Mouse (Mus musculus) lung, embryonic 15.5 days (tissue): ENCODE data around the gene Olfr923. TPM values are rescaled to one million over a fixed set of nuclear protein-coding genes. Genes with fewer than 3 reads are reported as not detected.
"Not testable (repeated sequence)": the region's sequence is repeated elsewhere in the genome, so short reads cannot be mapped to it uniquely, and the experiment has no call there.

ENCODE experiments used
- ATAC-seq: fragments of 200-750 bp; cut with Nextera tagmentation; 2 replicates; pipeline ENCODE4 v1.8.0; 2017; ENCODE audit warnings: moderate number of reproducible peaks, borderline replicate concordance; ENCODE audit not compliant: low FRiP score, low TSS enrichment; ENCODE audit errors: extremely low read depth
- H3K27ac ChIP-seq: fragments of 300-500 bp; sonication (generic); 2 replicates; pipeline ENCODE4 v1.5.1; 2015; ENCODE audit warnings: moderate library complexity, mild to moderate bottlenecking, inconsistent platforms
- H3K27me3 ChIP-seq: fragments of 300-500 bp; sonication (generic); 2 replicates; pipeline ENCODE4 v1.6.1; 2015; ENCODE audit warnings: inconsistent platforms
- H3K36me3 ChIP-seq: fragments of 300-500 bp; sonication (generic); 2 replicates; pipeline ENCODE4 v1.6.1; 2015; ENCODE audit warnings: inconsistent platforms
- H3K4me1 ChIP-seq: fragments of 300-500 bp; sonication (generic); 2 replicates; pipeline ENCODE4 v1.6.1; 2015; ENCODE audit warnings: inconsistent platforms
- H3K4me2 ChIP-seq: fragments of 300-500 bp; sonication (generic); 2 replicates; pipeline ENCODE4 v1.6.1; 2015; ENCODE audit warnings: inconsistent platforms, mild to moderate bottlenecking, moderate library complexity
- H3K4me3 ChIP-seq: fragments of 300-500 bp; sonication (generic); 2 replicates; pipeline ENCODE4 v1.5.1; 2015; ENCODE audit warnings: mild to moderate bottlenecking, inconsistent platforms
- H3K9ac ChIP-seq: fragments of 300-500 bp; sonication (generic); 2 replicates; pipeline ENCODE4 v1.6.1; 2015; ENCODE audit warnings: inconsistent platforms
- H3K9me3 ChIP-seq: fragments of 300-500 bp; sonication (generic); 2 replicates; pipeline ENCODE4 v1.6.1; 2016; ENCODE audit warnings: inconsistent platforms
- WGBS: fragments of 180-500 bp; shearing (Covaris S2); methylation state at CpG from one replicate; pipeline ENCODE4 v1.1.7; 2015; 5-methylcytosine and 5-hydroxymethylcytosine counted together
- polyA plus RNA-seq: library from polyadenylated mRNA; unstranded; fragments of >200 nt; fragmentation: Nextera tagmentation; extraction: Ambion mirVana; gene quantifications from 2 replicates; pipeline ENCODE4 v1.2.1, GENCODE M21; 2015

Gene Olfr923
- not detected in 2 replicates for polyA plus RNA-seq

GRCm38 (mm10) chr9:38826245-38826644 lies at the start of gene Olfr923:
Gene Olfr923 (plus strand): TSS chr9:38826545.
- Histone ChIP-seq H3K4me3 (no peak within 1 kb of the TSS), H3K9ac (no peak within 1 kb of the TSS), H3K4me2 (no peak within 1 kb of the TSS), H3K36me3 (no peaks in the 10 kb centered on the region), H3K9me3 (no peaks in the 10 kb centered on the region), H3K27me3 (no peaks in the 10 kb centered on the region), H3K4me1 (no peaks in the 10 kb centered on the region), H3K27ac (no peak within 1 kb of the TSS)
- ATAC-seq = no peak
- WGBS = 82% methylated on average over 1 of the region's 1 CpGs

- no peaks in the 10 kb centered on the region for H3K36me3 ChIP-seq
- no peak overlapping the region for H3K4me3 ChIP-seq
- no peak overlapping the region for H3K4me2 ChIP-seq
- H3K9me3 ChIP-seq = no peaks in the 10 kb centered on the region
- no peak for ATAC-seq
- H3K27me3 ChIP-seq = no peaks in the 10 kb centered on the region
- no peak overlapping the region for H3K27ac ChIP-seq
- WGBS = 79% methylated on average over 2 of the region's 2 CpGs
- no peak overlapping the region for H3K9ac ChIP-seq
- H3K4me1 ChIP-seq = no peaks in the 10 kb centered on the region
These were observed 33.7 kb upstream of the Olfr923 start for GRCm38 (mm10) chr9:38792689-38793088.

GRCm38 (mm10) chr9:38805696-38806095 lies 20.6 kb upstream of the Olfr923 start:
- H3K27me3 ChIP-seq = no peaks in the 10 kb centered on the region
- no peaks in the 10 kb centered on the region for H3K36me3 ChIP-seq
- no peak overlapping the region for H3K27ac ChIP-seq
- H3K4me3 ChIP-seq = no peak overlapping the region
- no peaks in the 10 kb centered on the region for H3K9me3 ChIP-seq
- no peaks in the 10 kb centered on the region for H3K4me1 ChIP-seq
- no peak for ATAC-seq
- no peak overlapping the region for H3K4me2 ChIP-seq
- H3K9ac ChIP-seq = no peak overlapping the region

GRCm38 (mm10) chr9:38814314-38814713 lies 12.0 kb upstream of the Olfr923 start, which contains the start of gene Olfr922:
Gene Olfr922 (plus strand): TSS chr9:38814614.
- no peaks in the 10 kb centered on the region for H3K4me1 ChIP-seq
- no peaks in the 10 kb centered on the region for H3K27me3 ChIP-seq
- no peak for ATAC-seq
- H3K27ac ChIP-seq = no peak within 1 kb of the TSS
- WGBS = 49% methylated on average over 2 of the region's 2 CpGs
- no peak within 1 kb of the TSS for H3K4me2 ChIP-seq
- no peak within 1 kb of the TSS for H3K9ac ChIP-seq
- H3K4me3 ChIP-seq = no peak within 1 kb of the TSS
- H3K36me3 ChIP-seq = no peaks in the 10 kb centered on the region
- H3K9me3 ChIP-seq = no peaks in the 10 kb centered on the region

GRCm38 (mm10) chr9:38815458-38815986 lies 10.8 kb upstream of the Olfr923 start:
- no peak overlapping the region for H3K9ac ChIP-seq
- no peak overlapping the region for H3K27ac ChIP-seq
- WGBS = 76% methylated on average over 1 of the region's 1 CpGs
- no peaks in the 10 kb centered on the region for H3K4me1 ChIP-seq
- H3K36me3 ChIP-seq = no peaks in the 10 kb centered on the region
- no peaks in the 10 kb centered on the region for H3K9me3 ChIP-seq
- H3K4me2 ChIP-seq = no peak overlapping the region
- H3K27me3 ChIP-seq = no peaks in the 10 kb centered on the region
- ATAC-seq = no peak
- H3K4me3 ChIP-seq = no peak overlapping the region

- no peak for ATAC-seq
- Histone ChIP-seq H3K4me3 (no peak overlapping the region), H3K4me2 (no peak overlapping the region), H3K9me3 (no peaks in the 10 kb centered on the region), H3K9ac (no peak overlapping the region), H3K27me3 (no peaks in the 10 kb centered on the region), H3K36me3 (no peaks in the 10 kb centered on the region), H3K4me1 (no peaks in the 10 kb centered on the region), H3K27ac (no peak overlapping the region)
- WGBS = 87% methylated on average over 2 of the region's 2 CpGs
These were observed 6.7 kb downstream of the Olfr923 start for GRCm38 (mm10) chr9:38833027-38833426.

- H3K4me2 ChIP-seq = no peak within 1 kb of the TSS
- H3K9me3 ChIP-seq = no peaks in the 10 kb centered on the region
- no peaks in the 10 kb centered on the region for H3K4me1 ChIP-seq
- H3K27me3 ChIP-seq = no peaks in the 10 kb centered on the region
- WGBS = 87% methylated on average over 1 of the region's 1 CpGs
- H3K4me3 ChIP-seq = no peak within 1 kb of the TSS
- no peak for ATAC-seq
- H3K36me3 ChIP-seq = no peaks in the 10 kb centered on the region
- no peak within 1 kb of the TSS for H3K27ac ChIP-seq
- H3K9ac ChIP-seq = no peak within 1 kb of the TSS
These were observed 17.8 kb downstream of the Olfr923 start, which contains the start of gene Olfr924 for GRCm38 (mm10) chr9:38844149-38844548. Gene Olfr924 (plus strand): TSS chr9:38844449.

- Histone ChIP-seq H3K27me3 (no peaks in the 10 kb centered on the region), H3K27ac (no peak within 1 kb of the TSS), H3K9ac (no peak within 1 kb of the TSS), H3K4me2 (no peak within 1 kb of the TSS), H3K4me3 (no peak within 1 kb of the TSS), H3K4me1 (no peaks in the 10 kb centered on the region), H3K36me3 (no peaks in the 10 kb centered on the region), H3K9me3 (no peaks in the 10 kb centered on the region)
- ATAC-seq = no peak
These were observed 28.4 kb downstream of the Olfr923 start, which contains the start of gene Olfr26 for GRCm38 (mm10) chr9:38854760-38855159. Gene Olfr26 (plus strand): TSS chr9:38855060.

- H3K9ac ChIP-seq = not testable (repeated sequence)
These were observed 48.5 kb downstream of the Olfr923 start for GRCm38 (mm10) chr9:38874880-38875279.

GRCm38 (mm10) chr9:38876826-38877225 lies 50.5 kb downstream of the Olfr923 start, which contains the start of gene Olfr926:
Gene Olfr926 (plus strand): TSS chr9:38877126.
- ATAC-seq = no peak
- Histone ChIP-seq H3K27ac (no peak within 1 kb of the TSS), H3K4me3 (no peak within 1 kb of the TSS), H3K36me3 (no peaks in the 10 kb centered on the region), H3K4me1 (no peaks in the 10 kb centered on the region), H3K9ac (no peak within 1 kb of the TSS), H3K9me3 (no peaks in the 10 kb centered on the region), H3K27me3 (no peaks in the 10 kb centered on the region), H3K4me2 (no peak within 1 kb of the TSS)
- 78% methylated on average over 2 of the region's 2 CpGs for WGBS

More at GRCm38 (mm10) chr9:38874880-38875279, 48.5 kb downstream of the Olfr923 start:
- not testable (repeated sequence) for H3K9me3 ChIP-seq, H3K4me1 ChIP-seq, H3K4me3 ChIP-seq, H3K27ac ChIP-seq, ATAC-seq, H3K27me3 ChIP-seq, H3K4me2 ChIP-seq, H3K36me3 ChIP-seq
- WGBS = 58% methylated on average over 2 of the region's 2 CpGs
